Mouse (Mus musculus): ENCODE results near the gene Rps6kb2.
"Not testable (repeated sequence)": the region's sequence is repeated elsewhere in the genome, so short reads cannot be mapped to it uniquely, and the experiment has no call there.

Gene Rps6kb2

DNA sequence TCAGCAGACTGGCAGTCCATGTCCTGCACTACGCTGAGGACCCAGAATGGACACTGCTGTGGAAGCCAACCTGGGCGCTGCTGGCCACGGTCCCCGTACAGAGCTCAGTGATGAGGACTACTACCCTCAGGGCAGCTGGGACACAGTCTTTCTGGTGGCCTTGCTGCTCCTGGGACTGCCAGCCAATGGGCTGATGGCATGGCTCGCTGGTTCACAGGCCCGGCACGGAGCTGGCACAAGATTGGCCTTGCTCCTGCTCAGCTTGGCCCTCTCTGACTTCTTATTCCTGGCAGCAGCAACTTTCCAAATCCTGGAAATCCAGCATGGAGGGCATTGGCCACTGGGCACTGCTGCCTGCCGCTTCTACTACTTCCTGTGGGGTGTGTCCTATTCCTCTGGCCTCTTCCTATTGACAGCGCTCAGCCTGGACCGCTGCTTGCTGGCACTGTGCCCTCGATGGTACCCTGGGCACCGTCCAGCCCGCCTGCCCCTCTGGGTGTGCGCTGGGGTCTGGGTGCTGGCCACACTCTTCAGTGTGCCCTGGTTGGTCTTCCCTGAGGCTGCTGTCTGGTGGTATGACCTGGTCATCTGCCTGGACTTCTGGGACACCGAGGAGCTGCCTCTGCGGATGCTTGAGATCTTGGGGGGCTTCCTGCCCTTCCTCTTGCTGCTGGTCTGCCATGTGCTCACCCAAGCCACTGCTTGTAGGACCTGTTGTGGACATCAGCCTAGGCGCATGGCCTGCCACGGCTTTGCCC, 20.6 kb downstream of the Rps6kb2 start:
- DNase-seq (ENCODE audit: low spot score), result no peak

- DNase-seq (ENCODE audit: low spot score), result no peak
Observed at GRCm38 (mm10) chr19:4140147-4140546, 23.0 kb downstream of the Rps6kb2 start.

DNA sequence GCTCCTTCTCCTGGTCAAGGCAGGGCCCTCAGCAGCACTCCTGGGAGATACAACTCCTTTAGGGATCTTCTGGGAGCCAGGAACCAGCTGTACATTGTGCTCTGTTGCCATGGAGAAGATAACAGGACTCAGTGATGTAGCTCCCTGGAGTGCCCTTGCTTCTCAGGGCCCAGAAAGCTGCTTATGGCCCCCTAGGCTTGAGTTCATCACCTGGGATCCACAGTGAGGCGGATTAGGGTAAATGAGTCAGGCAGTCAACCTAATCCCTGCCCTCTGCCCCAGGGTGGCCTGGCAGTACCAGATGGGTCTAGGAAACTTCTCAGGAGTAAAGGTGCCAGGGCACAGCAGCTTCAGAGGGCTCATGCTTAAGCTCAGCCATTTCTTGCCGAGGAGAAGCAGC, 23.7 kb downstream of the Rps6kb2 start, which contains the start of gene Gpr152:
Gpr152 (plus strand) TSS at position 342 of the 400 bp plus-strand sequence.
- no peak for DNase-seq (ENCODE audit: low spot score)

GRCm38 (mm10) chr19:4137913-4138312, 25.2 kb downstream of the Rps6kb2 start:
- no peak for DNase-seq (ENCODE audit: low spot score)

GRCm38 (mm10) chr19:4136463-4136862, 26.7 kb downstream of the Rps6kb2 start:
- no peak for DNase-seq (ENCODE audit: low spot score)

GRCm38 (mm10) chr19:4135963-4136345, 27.2 kb downstream of the Rps6kb2 start:
- not testable (repeated sequence) for DNase-seq (ENCODE audit: low spot score)

DNA sequence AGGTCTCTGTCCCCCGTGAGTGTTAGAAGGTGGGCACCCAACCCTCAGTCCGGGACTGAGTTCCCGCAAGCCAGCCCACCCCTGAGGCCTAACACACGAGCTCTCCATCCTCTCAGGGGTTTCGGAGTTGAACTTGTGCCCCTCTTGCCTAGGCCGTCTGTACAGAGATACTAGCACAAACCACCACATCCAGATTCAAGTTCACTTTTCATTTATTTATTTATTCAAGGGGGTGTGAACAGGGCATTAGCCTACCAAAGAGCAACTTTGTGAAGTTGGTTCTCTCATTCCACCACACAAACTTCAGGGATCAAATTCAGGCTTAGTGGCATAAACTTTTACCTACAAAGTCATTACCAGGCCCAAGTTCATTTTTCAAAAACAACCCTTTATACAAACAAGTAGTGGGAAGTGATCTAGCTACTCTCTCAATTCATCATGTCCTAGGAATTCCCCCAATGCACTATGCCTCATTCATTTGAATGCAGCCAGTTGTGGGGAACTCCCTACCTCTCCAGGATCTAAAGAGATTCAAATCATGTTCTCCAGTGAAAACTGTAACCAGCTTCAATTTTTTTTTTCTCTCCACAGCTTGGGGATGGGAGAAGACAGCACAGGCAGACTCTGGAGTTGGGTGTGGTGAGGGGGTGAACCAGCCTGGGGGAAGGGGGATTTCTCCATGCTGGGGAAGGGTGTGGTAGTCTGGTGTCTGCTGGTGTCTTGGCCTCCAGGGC, 27.8 kb downstream of the Rps6kb2 start:
- DNase-seq (ENCODE audit: low spot score), result not testable (repeated sequence)

GRCm38 (mm10) chr19:4134354-4134753, 28.8 kb downstream of the Rps6kb2 start:
- DNase-seq (ENCODE audit: low spot score), result no peak

- DNase-seq (ENCODE audit: low spot score), result no peak
Observed at GRCm38 (mm10) chr19:4131768-4132167, 31.4 kb downstream of the Rps6kb2 start.

- no peak for DNase-seq (ENCODE audit: low spot score)
Observed at GRCm38 (mm10) chr19:4131075-4131474, 32.1 kb downstream of the Rps6kb2 start.

GRCm38 (mm10) chr19:4130106-4130505, 33.0 kb downstream of the Rps6kb2 start:
- DNase-seq (ENCODE audit: low spot score), result no peak

DNA sequence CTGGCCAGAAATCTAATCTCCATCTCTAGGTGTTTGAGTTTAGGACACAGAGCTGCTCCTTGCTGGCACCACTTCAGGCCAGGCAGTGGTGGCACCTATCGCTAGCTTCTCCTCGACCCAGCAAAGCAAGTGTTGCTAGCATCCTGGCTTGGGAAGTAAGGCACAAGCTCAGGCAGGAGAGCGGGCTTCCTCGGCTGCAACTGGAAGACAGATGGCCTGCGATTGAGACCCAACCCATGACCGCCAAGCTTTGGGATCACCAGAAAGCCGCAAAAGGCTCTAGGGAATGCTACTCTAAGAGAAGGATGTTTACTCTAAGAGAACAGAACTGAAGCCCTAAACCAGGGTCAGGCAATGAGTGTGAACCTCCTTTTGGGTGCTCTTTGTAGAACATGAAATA, 33.7 kb downstream of the Rps6kb2 start:
- no peak for DNase-seq (ENCODE audit: low spot score)

DNA sequence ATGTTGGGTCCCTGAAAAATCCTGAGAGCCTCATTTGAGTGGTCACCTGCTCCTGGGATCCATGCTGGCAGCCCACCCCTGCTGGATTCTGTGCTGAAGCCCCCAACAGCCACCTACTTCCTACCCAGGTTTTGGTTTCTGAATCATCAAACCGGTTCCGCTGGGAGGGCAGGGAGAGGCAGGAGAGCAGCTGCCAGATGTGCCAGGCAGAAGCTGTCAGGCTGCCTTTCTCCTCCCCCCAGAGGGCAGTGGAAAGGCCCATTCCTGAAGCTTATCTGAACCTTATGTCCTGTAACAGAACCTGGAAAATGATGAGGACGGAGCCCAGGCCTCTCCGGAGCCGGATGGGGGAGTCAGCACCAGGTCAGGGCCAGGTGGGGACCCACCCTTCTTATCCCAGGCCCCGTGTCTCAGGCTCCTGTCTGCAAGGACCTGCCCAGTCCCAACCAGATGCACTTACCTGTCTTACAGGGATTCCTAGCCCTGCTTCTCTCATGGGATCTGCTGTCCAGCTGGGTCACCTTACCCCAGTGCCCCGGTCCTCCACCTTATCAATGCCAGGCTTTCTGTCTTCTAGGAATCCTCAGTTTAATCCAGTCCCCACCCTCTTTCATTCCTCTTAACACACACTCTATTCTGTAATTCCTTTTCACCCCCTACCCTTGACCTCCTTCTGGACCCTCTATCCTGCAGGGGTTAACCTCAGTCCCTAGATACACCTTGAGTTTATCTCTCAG, 36.2 kb downstream of the Rps6kb2 start:
- no peak for DNase-seq (ENCODE audit: low spot score)

- peak; percentile 93 for DNase-seq (ENCODE audit: low spot score)
Observed at GRCm38 (mm10) chr19:4125741-4126696, 37.1 kb downstream of the Rps6kb2 start, which contains the start of gene Aip. Gene Aip (minus strand): TSS chr19:4125858.

GRCm38 (mm10) chr19:4125268-4125667, 37.9 kb downstream of the Rps6kb2 start:
- DNase-seq (ENCODE audit: low spot score), result not testable (repeated sequence)

DNA sequence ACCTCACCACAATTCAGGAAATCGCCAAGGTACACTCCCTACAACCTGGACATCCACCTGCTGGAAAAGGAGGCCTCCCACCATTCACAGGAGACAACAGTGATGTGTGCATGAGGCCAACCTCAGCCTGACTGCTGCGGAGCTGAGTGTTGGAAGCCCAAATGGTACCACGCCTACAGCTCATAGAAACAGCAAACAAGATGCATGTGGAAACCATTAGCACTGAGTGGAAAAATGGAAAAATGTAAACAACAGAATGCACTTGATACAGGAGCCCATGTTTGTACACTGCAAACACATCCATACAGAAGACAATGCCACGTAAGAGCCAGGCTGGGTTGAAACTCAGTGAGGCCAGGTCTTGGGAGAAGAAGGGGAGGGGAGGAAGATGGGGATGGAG, 38.7 kb downstream of the Rps6kb2 start:
- DNase-seq (ENCODE audit: low spot score), result no peak

DNA sequence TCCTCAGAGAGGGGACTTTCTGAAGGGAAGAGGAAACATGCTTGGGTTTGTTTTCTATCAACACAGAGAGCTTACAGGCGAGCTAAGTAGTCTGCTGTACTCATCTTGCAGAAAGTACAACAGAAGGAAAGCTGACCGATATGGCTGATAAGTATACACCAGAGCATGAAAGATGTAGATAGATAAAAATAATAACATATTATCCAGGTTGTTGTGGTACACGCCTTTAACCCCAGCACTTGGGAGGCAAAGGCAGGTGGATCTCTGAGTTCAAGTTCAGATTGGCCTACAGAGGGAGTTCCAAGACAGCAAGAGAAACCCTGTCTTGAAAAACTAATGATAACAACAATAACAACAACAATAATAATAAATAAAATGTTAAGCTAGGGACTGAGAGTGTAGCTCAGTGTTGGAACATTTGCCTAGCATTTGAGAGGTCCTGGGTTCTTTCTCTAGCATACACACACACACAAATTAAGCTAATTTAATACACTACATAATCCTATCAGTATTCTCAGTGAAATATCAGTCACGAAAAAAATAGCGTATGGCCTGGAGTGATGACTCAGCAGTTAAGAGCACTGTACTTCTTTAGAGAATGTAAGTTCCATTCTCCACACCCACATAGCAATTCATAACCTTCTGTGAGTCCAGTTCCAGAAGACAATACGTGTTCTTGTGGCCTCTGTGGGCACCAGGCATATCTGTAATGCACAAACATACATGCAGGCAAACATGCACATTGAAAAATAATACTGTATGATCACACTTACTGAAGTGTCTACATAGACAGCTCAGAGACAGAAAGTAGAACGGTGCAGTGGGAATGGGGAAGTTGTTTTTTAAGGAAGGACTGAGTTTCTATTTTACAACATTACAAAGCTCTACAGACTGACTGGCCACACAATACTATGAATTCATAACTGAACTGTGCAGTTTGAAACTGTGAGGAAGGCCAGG, 40.5 kb downstream of the Rps6kb2 start:
- DNase-seq (ENCODE audit: low spot score), result no peak

GRCm38 (mm10) chr19:4121896-4122295, 41.3 kb downstream of the Rps6kb2 start:
- not testable (repeated sequence) for DNase-seq (ENCODE audit: low spot score)

GRCm38 (mm10) chr19:4121097-4121805, 41.9 kb downstream of the Rps6kb2 start:
- DNase-seq (ENCODE audit: low spot score), result peak; percentile 97

DNA sequence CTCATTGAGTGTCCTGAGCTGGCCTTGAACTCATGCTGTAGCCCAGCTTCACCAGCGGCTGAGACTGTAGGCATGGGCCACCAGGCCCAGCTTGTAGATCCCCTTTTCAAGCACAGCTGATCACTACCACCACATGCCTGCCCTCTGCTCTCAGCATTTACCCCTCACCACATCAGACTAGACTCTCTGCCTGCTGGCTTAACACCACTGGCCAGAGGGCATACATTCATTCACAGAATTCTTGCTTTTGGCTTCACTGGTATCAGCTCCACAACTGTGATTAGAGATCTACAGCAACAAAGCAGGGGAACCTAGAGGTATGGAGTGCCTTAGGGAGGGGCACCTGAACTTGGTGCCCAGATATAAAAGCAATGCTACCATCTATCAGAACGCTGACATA, 42.7 kb downstream of the Rps6kb2 start:
- no peak for DNase-seq (ENCODE audit: low spot score)
